Mouse (Mus musculus) myocyte (in vitro differentiated cells): ENCODE results near the gene Aoc1. TPM values are rescaled to one million over a fixed set of nuclear protein-coding genes. Genes with fewer than 3 reads are reported as not detected.

Source experiments
- H3K27me3 ChIP-seq: one replicate; pipeline ENCODE4 v1.6.1; 2011; ENCODE audit not compliant: control insufficient read depth, insufficient read depth, insufficient read length
- H3K36me3 ChIP-seq: one replicate; pipeline ENCODE4 v1.6.1; 2011; ENCODE audit not compliant: control insufficient read depth, insufficient read depth
- H3K4me2 ChIP-seq: one replicate; pipeline ENCODE4 v1.6.1; 2011; ENCODE audit warnings: low read depth, control low read depth
- H3K4me3 ChIP-seq: one replicate; pipeline ENCODE4 v1.5.1; 2011; ENCODE audit warnings: mild to moderate bottlenecking, control low read depth, moderate library complexity
- H3K79me2 ChIP-seq: one replicate; pipeline ENCODE4 v1.6.1; 2011; ENCODE audit not compliant: control insufficient read depth, insufficient read depth
- H3ac ChIP-seq: one replicate; pipeline ENCODE4 v1.6.1; 2011; ENCODE audit not compliant: control insufficient read depth, insufficient read length
- CEBPB ChIP-seq: IDR thresholded peaks from 2 replicates; pipeline ENCODE4 v1.6.1; 2011; ENCODE audit warnings: mild to moderate bottlenecking, moderate library complexity; ENCODE audit not compliant: poor library complexity, insufficient read depth, severe bottlenecking
- E2F4 ChIP-seq: IDR thresholded peaks from one replicate; pipeline ENCODE4 v1.6.1; 2011; ENCODE audit warnings: mild to moderate bottlenecking, control low read depth, moderate library complexity; ENCODE audit not compliant: insufficient read depth
- MAX ChIP-seq: IDR thresholded peaks from one replicate; pipeline ENCODE4 v1.6.1; 2011; ENCODE audit warnings: low read depth, mild to moderate bottlenecking, control low read depth
- MYOD1 ChIP-seq, 3 experiments: IDR thresholded peaks; one replicate each; pipeline ENCODE4 v1.6.1; 2011; ENCODE audit warnings: control low read depth in 2 of 3, low read depth in 2 of 3, mild to moderate bottlenecking in 2 of 3, moderate library complexity in 1 of 3; ENCODE audit not compliant: insufficient read length in 2 of 3, control insufficient read depth in 1 of 3
- MYOG ChIP-seq, 3 experiments: IDR thresholded peaks; one replicate each; pipeline ENCODE4 v1.6.1; 2011; ENCODE audit warnings: control low read depth in 2 of 3, low read depth in 2 of 3, mild to moderate bottlenecking in 2 of 3; ENCODE audit not compliant: insufficient read length in 2 of 3, control insufficient read depth in 1 of 3, insufficient read depth in 1 of 3
- POLR2A ChIP-seq: IDR thresholded peaks from one replicate; pipeline ENCODE4 v1.6.1; 2011; ENCODE audit warnings: low read depth, mild to moderate bottlenecking, control low read depth, moderate library complexity; ENCODE audit not compliant: insufficient read length
- POLR2AphosphoS2 ChIP-seq: IDR thresholded peaks from one replicate; pipeline ENCODE4 v1.6.1; 2011; ENCODE audit warnings: low read depth, control low read depth; ENCODE audit not compliant: insufficient read length
- REST ChIP-seq: IDR thresholded peaks from one replicate; pipeline ENCODE4 v1.6.1; 2011; ENCODE audit warnings: mild to moderate bottlenecking, control low read depth, moderate library complexity; ENCODE audit not compliant: insufficient read depth, insufficient read length
- SRF ChIP-seq: IDR thresholded peaks from one replicate; pipeline ENCODE4 v1.6.1; 2011; ENCODE audit warnings: low read depth; ENCODE audit not compliant: control insufficient read depth, insufficient read length
- TCF12 ChIP-seq: IDR thresholded peaks from one replicate; pipeline ENCODE4 v1.6.1; 2011; ENCODE audit warnings: mild to moderate bottlenecking, control low read depth; ENCODE audit not compliant: poor library complexity, insufficient read depth, severe bottlenecking
- TCF3 ChIP-seq: IDR thresholded peaks from one replicate; pipeline ENCODE4 v1.6.1; 2011; ENCODE audit warnings: low read depth, control low read depth; ENCODE audit not compliant: insufficient read length
- USF1 ChIP-seq: IDR thresholded peaks from one replicate; pipeline ENCODE4 v1.6.1; 2011; ENCODE audit warnings: low read depth, mild to moderate bottlenecking, control low read depth, moderate library complexity
- polyA plus RNA-seq: library from polyadenylated mRNA; unstranded; fragments of >200 nt; fragmentation: generic; extraction: Trizol; gene quantifications from one replicate; pipeline ENCODE4 v1.2.1, GENCODE M21; 2012; ENCODE audit warnings: missing spikeins

Aoc1 gene
- polyA plus RNA-seq, 1 experiment: not detected

DNA sequence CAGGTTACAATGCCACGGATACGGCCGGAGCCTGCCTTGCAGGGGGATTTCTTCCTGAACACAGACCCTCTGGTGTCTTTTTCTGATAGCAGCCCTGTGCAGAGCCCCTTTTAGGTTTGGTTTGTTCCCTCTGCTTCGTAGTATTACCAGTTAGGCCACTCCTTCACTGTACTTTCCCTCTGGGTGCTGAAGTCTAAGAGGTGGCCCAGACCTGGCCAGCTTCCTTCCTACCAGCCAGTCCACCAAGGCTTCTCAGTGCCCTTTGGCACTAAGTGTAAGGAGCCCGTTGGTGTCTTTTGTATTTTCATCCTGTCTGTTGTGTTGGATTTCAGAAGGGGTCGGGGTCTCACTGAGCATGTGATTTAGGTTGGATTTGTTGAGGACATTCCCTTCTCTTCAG lies 2.8 kb downstream of the Aoc1 start:
- no peak for TF ChIP-seq POLR2AphosphoS2
- TF ChIP-seq TCF12: no peak
- Histone ChIP-seq H3K4me2 (no peak overlapping the region), H3K79me2 (no peaks in the 10 kb centered on the region), H3K27me3 (no peaks in the 10 kb centered on the region), H3ac (no peak overlapping the region), H3K36me3 (no peaks in the 10 kb centered on the region), H3K4me3 (no peak overlapping the region)

DNA sequence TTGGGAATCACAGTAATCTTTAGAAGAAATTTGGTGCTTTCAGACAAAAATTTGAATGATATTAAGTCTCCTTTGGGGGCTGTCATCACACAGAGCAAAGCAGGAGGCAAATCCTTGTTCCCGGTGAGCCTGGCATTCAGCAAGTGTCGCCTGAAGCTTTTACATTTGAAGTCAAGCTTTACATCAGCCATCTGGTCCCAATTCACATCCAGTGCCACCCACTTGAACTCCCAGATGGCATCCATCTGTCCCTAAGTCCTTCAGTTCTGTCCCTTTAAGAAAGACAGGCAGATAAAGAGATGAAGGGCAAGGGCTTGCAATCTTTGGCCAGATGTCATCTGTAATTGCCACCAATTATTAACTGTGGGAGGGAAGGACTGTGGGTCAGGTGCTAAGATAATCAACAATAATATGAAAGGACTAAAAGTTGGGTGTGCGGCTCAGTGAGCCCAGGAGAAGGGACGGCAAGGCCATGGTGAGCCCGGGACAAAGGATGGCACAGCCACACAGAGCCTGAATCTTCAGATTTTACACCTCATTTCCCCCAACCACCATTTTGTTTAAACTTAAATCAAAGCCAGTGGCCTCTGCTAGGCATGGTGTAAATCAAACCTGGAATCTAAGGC lies 3.9 kb downstream of the Aoc1 start:
- no peak overlapping the region for H3K4me2 ChIP-seq
- H3ac ChIP-seq: no peak overlapping the region
- H3K4me3 ChIP-seq: no peak overlapping the region
- H3K27me3 ChIP-seq: no peaks in the 10 kb centered on the region
- H3K36me3 ChIP-seq: no peaks in the 10 kb centered on the region
- TF ChIP-seq E2F4 (no peak), POLR2A (no peak), POLR2AphosphoS2 (no peak), MYOG (IDR thresholded peaks at IDR 0.05; ENCODE audit: control insufficient read depth in 1 of 3, insufficient read depth in 1 of 3, insufficient read length in 2 of 3, low read depth in 2 of 3) (no peak), MAX (no peak)
- no peaks in the 10 kb centered on the region for H3K79me2 ChIP-seq

DNA sequence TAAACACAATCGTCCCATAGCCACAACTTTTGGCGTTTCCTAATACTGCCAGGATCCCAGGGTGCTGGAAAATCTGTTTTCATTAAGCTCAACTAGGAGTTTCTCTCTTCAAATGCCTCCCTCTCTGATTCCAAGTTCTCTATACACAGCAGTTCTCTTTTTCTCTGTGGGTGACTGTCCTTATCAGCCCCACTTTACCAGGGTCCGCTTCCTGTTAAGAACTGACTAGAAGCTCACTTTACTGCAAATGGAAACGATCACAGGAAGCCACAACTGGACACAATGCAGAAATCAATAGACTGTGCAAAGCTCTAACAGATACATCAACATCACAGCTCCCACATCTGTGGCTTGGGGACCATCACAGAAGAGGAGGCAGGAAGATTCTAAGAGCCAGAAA lies 21.5 kb downstream of the Aoc1 start:
- Histone ChIP-seq H3K4me3 (no peak overlapping the region), H3K79me2 (no peaks in the 10 kb centered on the region), H3ac (no peak overlapping the region), H3K27me3 (no peaks in the 10 kb centered on the region), H3K36me3 (no peaks in the 10 kb centered on the region), H3K4me2 (no peak overlapping the region)
- TF ChIP-seq MAX (no peak), USF1 (no peak), TCF3 (no peak), SRF (no peak)

DNA sequence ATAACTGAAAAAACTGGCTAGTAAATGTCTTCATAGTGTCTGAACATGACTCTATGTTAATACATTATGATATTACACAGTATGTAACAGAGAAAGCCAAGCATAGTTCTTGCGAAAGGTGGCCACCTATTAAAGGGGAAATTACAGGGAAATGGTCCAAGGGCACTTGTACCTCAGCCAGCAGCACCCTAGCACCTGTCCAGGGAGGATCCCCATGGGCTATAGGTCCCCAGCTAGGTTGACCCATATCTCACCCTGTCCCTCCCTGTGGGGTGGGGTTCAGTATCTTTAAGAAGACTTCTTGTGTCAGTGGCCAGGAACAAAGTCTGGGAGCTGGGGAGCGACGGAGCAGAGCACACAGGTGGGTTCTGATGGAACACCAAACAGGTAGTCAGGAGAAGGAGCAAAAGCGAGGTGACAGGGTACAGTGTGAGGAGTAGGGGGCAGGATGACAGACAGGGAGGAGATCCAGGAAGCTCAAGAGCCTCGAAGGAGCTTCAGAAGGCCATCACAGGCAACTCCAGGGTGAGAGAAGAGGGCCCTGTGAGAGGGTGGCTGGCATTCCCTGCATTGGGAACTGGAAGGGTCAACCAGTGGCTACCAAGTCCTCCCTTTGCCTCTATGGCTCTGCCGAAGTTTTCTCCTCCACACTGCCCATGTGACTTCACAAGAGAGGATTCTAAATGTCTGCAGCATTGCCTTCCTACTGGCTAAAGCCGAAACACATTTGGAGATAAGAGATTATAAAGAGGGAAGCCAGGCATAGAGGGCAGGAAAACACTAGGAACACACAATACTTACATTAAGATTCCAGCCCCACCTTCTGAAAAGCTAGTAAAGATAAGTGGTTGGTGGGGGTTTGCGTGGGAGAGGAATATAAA lies 22.5 kb downstream of the Aoc1 start:
- H3ac ChIP-seq: no peak overlapping the region
- no peak overlapping the region for H3K4me2 ChIP-seq
- no peak overlapping the region for H3K4me3 ChIP-seq
- TF ChIP-seq SRF (no peak), E2F4 (no peak), POLR2A (no peak), MYOG (IDR thresholded peaks at IDR 0.05; ENCODE audit: control insufficient read depth in 1 of 3, insufficient read depth in 1 of 3, insufficient read length in 2 of 3, low read depth in 2 of 3) (no peak), REST (no peak), POLR2AphosphoS2 (no peak), MAX (no peak), TCF12 (no peak), MYOD1 (IDR thresholded peaks at IDR 0.05; ENCODE audit: control insufficient read depth in 1 of 3, insufficient read length in 2 of 3, low read depth in 2 of 3) (no peak), CEBPB (no peak), TCF3 (no peak), USF1 (no peak)
- H3K27me3 ChIP-seq: no peaks in the 10 kb centered on the region
- no peaks in the 10 kb centered on the region for H3K79me2 ChIP-seq
- H3K36me3 ChIP-seq: no peaks in the 10 kb centered on the region

DNA sequence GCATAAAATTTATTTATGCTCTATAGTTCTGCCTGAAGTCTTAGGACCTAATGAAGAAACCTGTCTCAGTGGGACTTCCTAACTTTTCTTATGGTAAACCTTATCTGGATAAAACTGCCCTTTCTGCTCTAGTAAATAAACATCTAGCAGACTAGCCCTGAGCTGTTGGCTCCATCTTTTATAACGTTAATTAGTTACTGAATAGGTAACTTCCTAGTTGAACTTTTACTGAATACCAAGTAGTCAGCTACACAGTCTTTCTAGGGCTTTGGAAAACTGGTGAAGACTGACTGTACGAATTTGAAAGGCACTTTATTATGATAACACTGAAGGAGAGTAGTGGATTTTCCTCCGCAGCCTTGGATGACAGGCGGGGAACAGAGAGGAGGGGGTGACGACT lies 23.2 kb downstream of the Aoc1 start:
- no peak overlapping the region for H3ac ChIP-seq
- no peak for TF ChIP-seq REST
- no peak for TF ChIP-seq TCF12
- TF ChIP-seq SRF: no peak
- TF ChIP-seq USF1: no peak
- no peak for TF ChIP-seq POLR2A
- no peak for TF ChIP-seq MYOG (IDR thresholded peaks at IDR 0.05; ENCODE audit: control insufficient read depth in 1 of 3, insufficient read depth in 1 of 3, insufficient read length in 2 of 3, low read depth in 2 of 3)
- TF ChIP-seq CEBPB: no peak
- no peak for TF ChIP-seq MYOD1 (IDR thresholded peaks at IDR 0.05; ENCODE audit: control insufficient read depth in 1 of 3, insufficient read length in 2 of 3, low read depth in 2 of 3)
- TF ChIP-seq E2F4: no peak
- no peak for TF ChIP-seq MAX
- no peak for TF ChIP-seq POLR2AphosphoS2
- TF ChIP-seq TCF3: no peak
- H3K36me3 ChIP-seq: no peaks in the 10 kb centered on the region
- H3K79me2 ChIP-seq: no peaks in the 10 kb centered on the region
- H3K27me3 ChIP-seq: no peaks in the 10 kb centered on the region
- H3K4me3 ChIP-seq: no peak overlapping the region
- no peak overlapping the region for H3K4me2 ChIP-seq
